Mouse (Mus musculus): ENCODE results near the gene Slc16a14.

DNA sequence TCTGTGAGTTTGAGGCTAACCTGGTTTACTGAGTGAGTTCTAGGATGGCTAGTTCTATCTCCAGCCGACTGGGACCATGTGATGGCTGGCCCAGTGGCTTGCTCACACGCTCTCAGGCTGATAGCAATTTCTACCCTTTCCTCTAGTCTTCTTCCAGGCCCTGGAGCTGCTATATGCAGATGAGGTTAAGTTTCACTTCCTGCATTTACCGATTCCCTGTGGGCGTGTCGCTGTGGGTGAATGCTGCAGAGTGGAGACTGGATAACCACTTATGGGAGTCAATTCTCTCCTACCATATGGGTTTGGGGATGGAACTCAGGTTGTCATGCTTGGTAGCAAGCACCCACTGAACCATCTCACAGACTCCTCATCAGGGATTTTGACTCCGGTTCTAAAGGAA is 10.8 kb downstream of the Slc16a14 start:
- no peak for TF ChIP-seq CTCF (IDR thresholded peaks at IDR 0.05; ENCODE audit: borderline replicate concordance, insufficient read depth, low read length)
- no peak for TF ChIP-seq POLR2A (IDR thresholded peaks at IDR 0.05; ENCODE audit: low read depth, low read length)

All from embryonic fibroblast, embryonic 13.5 days (primary cell).